Mouse (Mus musculus): Measurements from ENCODE around the gene Kdm4a.

GRCm38 (mm10) chr4:118131329-118131728 lies 48.5 kb downstream of the Kdm4a start:
- TF ChIP-seq CTCF (IDR thresholded peaks at IDR 0.05; ENCODE audit: low read depth), result no peak
- no peak for TF ChIP-seq EP300 (IDR thresholded peaks at IDR 0.05; ENCODE audit: low read depth)

Data from heart, postnatal 0 days (tissue).